Mouse (Mus musculus) kidney, postnatal 0 days (tissue): ENCODE results near the gene Senp6. TPM values are rescaled to one million over a fixed set of nuclear protein-coding genes. Genes with fewer than 3 reads are reported as not detected.

ENCODE experiments used
- ATAC-seq: fragments of 200-750 bp; cut with Nextera tagmentation; replicated peaks from 2 replicates; pipeline ENCODE4 v1.8.0; 2017; ENCODE audit warnings: low read depth, moderate number of reproducible peaks, moderate TSS enrichment, moderate library complexity; ENCODE audit not compliant: low FRiP score
- DNase-seq: peaks from one replicate; pipeline ENCODE4 v3.0.0-alpha.2; 2016; ENCODE audit warnings: low spot score
- H3K27ac ChIP-seq: fragments of 300-500 bp; sonication (generic); 2 replicates; pipeline ENCODE4 v1.5.1; 2014; ENCODE audit warnings: mild to moderate bottlenecking
- H3K27me3 ChIP-seq: fragments of 300-500 bp; sonication (generic); 2 replicates; pipeline ENCODE4 v1.6.1; 2014; ENCODE audit warnings: low read length, mixed read lengths; ENCODE audit not compliant: insufficient read depth
- H3K36me3 ChIP-seq: fragments of 300-500 bp; sonication (generic); 2 replicates; pipeline ENCODE4 v1.6.1; 2014; ENCODE audit warnings: low read length, mixed read lengths; ENCODE audit not compliant: insufficient read depth
- H3K4me1 ChIP-seq: fragments of 300-500 bp; sonication (generic); replicated peaks from 2 replicates; pipeline ENCODE4 v1.6.1; 2014; ENCODE audit warnings: antibody characterized with exemption, low read length, mixed read lengths; ENCODE audit not compliant: insufficient read depth
- H3K4me2 ChIP-seq: fragments of 300-500 bp; sonication (generic); 2 replicates; pipeline ENCODE4 v1.6.1; 2014; ENCODE audit warnings: mild to moderate bottlenecking, low read length, moderate library complexity, mixed read lengths
- H3K4me3 ChIP-seq: fragments of 300-500 bp; sonication (generic); replicated peaks from 2 replicates; pipeline ENCODE4 v1.5.1; 2014; ENCODE audit warnings: low read depth, low read length
- H3K9ac ChIP-seq: fragments of 300-500 bp; sonication (generic); 2 replicates; pipeline ENCODE4 v1.6.1; 2014; ENCODE audit warnings: low read depth, low read length
- H3K9me3 ChIP-seq: fragments of 300-500 bp; sonication (generic); replicated peaks from 2 replicates; pipeline ENCODE4 v1.6.1; 2016; ENCODE audit warnings: low read length, inconsistent platforms, mixed read lengths
- CTCF ChIP-seq: IDR thresholded peaks from 2 replicates; pipeline ENCODE4 v1.5.1; 2016; ENCODE audit warnings: antibody characterized with exemption, low read depth, mild to moderate bottlenecking, moderate library complexity
- WGBS: fragments of 180-500 bp; shearing (Covaris S2); extraction: QIAGEN DNeasy Blood & Tissue Kit; methylation state at CpG from one replicate; pipeline ENCODE4 v1.1.7; 2014; 5-methylcytosine and 5-hydroxymethylcytosine counted together
- polyA plus RNA-seq: library from polyadenylated mRNA; unstranded; fragments of >200 nt; fragmentation: Nextera tagmentation; extraction: Ambion mirVana; gene quantifications from 2 replicates; pipeline ENCODE4 v1.2.1, GENCODE M21; 2015

Gene Senp6
- polyA plus RNA-seq, 1 experiment from 2014 or later: 59.4 TPM

- Histone ChIP-seq H3K27me3 (no peaks in the 10 kb centered on the region), H3K9me3 (no peaks in the 10 kb centered on the region), H3K36me3 (no peaks in the 10 kb centered on the region), H3K4me2 (no peak overlapping the region), H3K4me1 (peaks cover 12% of the 10 kb centered on the region), H3K4me3 (no peak overlapping the region), H3K27ac (no peak overlapping the region), H3K9ac (no peak overlapping the region)
- DNase-seq (no peak), ATAC-seq (no peak)
- WGBS: 46% methylated on average over 3 of the region's 3 CpGs
- TF ChIP-seq CTCF: no peak
Measured at GRCm38 (mm10) chr9:80089409-80089808, 22.7 kb downstream of the Senp6 start.

DNA sequence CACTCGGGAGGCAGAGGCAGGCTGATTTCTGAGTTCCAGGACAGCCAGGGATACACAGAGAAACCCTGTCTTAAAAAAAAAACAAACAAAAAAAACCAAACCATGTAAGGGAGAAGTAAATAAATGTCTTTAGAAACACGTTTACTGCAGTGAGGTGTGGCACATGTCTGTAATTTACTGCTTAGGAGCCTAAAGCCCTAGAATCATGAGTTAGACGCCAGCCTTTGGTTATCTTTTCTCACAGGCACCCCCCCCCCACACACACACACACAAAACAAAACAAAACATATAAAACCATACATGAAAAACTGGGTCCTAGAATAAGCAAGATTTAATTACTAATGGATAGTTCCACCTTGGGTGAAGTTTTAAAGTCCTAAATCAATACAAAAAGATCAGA is 29.6 kb downstream of the Senp6 start:
- Histone ChIP-seq H3K4me2 (no peak overlapping the region), H3K4me1 (no peaks in the 10 kb centered on the region), H3K27ac (no peak overlapping the region), H3K36me3 (0 out of 2 replicates have a peak, but pooled peaks cover 8% of the 10 kb centered on the region), H3K4me3 (no peak overlapping the region), H3K27me3 (no peaks in the 10 kb centered on the region), H3K9ac (no peak overlapping the region), H3K9me3 (no peaks in the 10 kb centered on the region)
- no peak for TF ChIP-seq CTCF
- no peak for DNase-seq
- ATAC-seq: no peak
- whole genome bisulfite sequencing: 69% methylated on average over 3 of the region's 3 CpGs

DNA sequence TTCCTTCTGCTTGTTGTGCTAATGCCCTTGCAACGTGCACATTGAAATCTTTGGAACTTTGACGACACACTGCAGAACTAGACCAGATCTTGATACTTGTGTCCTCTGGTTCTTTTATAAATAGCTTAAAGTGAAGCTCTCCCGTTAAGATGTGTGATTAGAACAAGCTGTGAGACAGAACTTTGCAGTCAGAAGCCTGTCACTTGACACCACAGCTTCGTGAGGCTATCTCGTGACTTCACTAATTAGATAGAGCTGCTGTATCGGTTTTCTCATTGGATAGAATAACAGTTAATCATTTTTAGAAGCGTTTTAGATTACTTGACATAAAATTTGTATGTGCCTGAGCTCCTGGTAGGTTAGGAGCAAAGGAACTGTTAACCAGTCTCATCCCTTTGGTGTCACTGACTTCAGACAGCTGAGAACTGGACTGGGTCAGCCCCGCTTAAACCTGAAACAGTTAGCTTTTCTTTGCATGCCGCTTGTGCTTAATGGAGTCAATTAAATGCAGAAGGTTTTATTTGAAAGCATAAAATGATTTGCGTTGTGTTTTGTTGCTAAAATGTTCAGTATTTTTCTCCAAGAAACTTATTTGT is 79.4 kb downstream of the Senp6 start:
- TF ChIP-seq CTCF: no peak
- H3K9me3 ChIP-seq: no peaks in the 10 kb centered on the region
- H3K36me3 ChIP-seq: peaks cover 25% of the 10 kb centered on the region
- H3K4me3 ChIP-seq: no peak overlapping the region
- no peak overlapping the region for H3K4me2 ChIP-seq
- WGBS: 38% methylated on average over 10 of the region's 10 CpGs
- H3K27me3 ChIP-seq: no peaks in the 10 kb centered on the region
- H3K4me1 ChIP-seq: no peaks in the 10 kb centered on the region
- H3K27ac ChIP-seq: no peak overlapping the region
- ATAC-seq (no peak; the same call in 1 of the 2 replicates), DNase-seq (peak; percentile 47)
- H3K9ac ChIP-seq: no peak overlapping the region

GRCm38 (mm10) chr9:80149594-80149993 is 82.9 kb downstream of the Senp6 start:
- H3K9ac ChIP-seq: no peak overlapping the region
- H3K4me2 ChIP-seq: no peak overlapping the region
- WGBS: 84% methylated on average over 5 of the region's 5 CpGs
- ATAC-seq: no peak
- no peak for DNase-seq
- no peak overlapping the region for H3K27ac ChIP-seq
- no peaks in the 10 kb centered on the region for H3K27me3 ChIP-seq
- H3K36me3 ChIP-seq: no peaks in the 10 kb centered on the region
- H3K9me3 ChIP-seq: no peaks in the 10 kb centered on the region
- H3K4me1 ChIP-seq: no peaks in the 10 kb centered on the region
- no peak for TF ChIP-seq CTCF
- H3K4me3 ChIP-seq: no peak overlapping the region

DNA sequence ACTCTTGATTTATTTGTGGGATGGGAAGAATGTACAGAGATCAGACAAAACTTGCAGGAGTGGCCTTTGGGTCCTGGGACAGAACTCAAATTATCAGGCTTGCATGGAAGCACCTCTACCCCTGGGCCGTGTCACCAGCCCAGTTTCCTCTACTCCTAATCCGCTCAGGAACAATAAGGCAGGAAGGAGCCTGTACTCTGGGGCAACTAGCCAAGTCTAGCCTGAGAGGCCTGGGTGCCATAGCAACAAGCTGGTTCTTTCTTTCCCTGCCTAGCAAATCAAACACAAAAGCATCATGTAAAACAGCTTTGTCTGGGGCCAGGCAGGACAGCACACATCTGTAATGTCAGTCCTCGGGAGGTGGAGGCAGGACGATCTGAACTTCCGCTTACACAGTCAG is 88.6 kb downstream of the Senp6 start:
- no peak overlapping the region for H3K4me3 ChIP-seq
- H3K27me3 ChIP-seq: no peaks in the 10 kb centered on the region
- ATAC-seq (no peak), DNase-seq (peak; percentile 60)
- no peak overlapping the region for H3K9ac ChIP-seq
- no peak overlapping the region for H3K4me2 ChIP-seq
- H3K9me3 ChIP-seq: no peaks in the 10 kb centered on the region
- H3K36me3 ChIP-seq: no peaks in the 10 kb centered on the region
- H3K4me1 ChIP-seq: peaks cover 2% of the 10 kb centered on the region; the same call in 1 of the 2 replicates
- WGBS: 71% methylated on average over 5 of the region's 5 CpGs
- H3K27ac ChIP-seq: 0 out of 2 replicates have a peak overlapping the region, but pooled peaks have one; percentile 31
- no peak for TF ChIP-seq CTCF

GRCm38 (mm10) chr9:80156780-80157179 is 90.1 kb downstream of the Senp6 start:
- TF ChIP-seq CTCF: no peak
- ATAC-seq (no peak), DNase-seq (no peak)
- H3K4me2 ChIP-seq: no peak overlapping the region
- WGBS: 71% methylated on average over 5 of the region's 5 CpGs
- H3K27ac ChIP-seq: no peak overlapping the region
- no peaks in the 10 kb centered on the region for H3K27me3 ChIP-seq
- no peak overlapping the region for H3K4me3 ChIP-seq
- no peaks in the 10 kb centered on the region for H3K9me3 ChIP-seq
- H3K4me1 ChIP-seq: peaks cover 2% of the 10 kb centered on the region; the same call in 1 of the 2 replicates
- H3K36me3 ChIP-seq: no peaks in the 10 kb centered on the region
- no peak overlapping the region for H3K9ac ChIP-seq
